Mouse (Mus musculus) kidney, adult 2 months (tissue): ENCODE measurements around the gene Rarb.

Experiments
- CTCF ChIP-seq: fragments of 200-500 bp; conservative IDR thresholded peaks from 2 replicates; pipeline ENCODE4 v1.5.1; 2011; ENCODE audit warnings: low read depth, mild to moderate bottlenecking, control low read depth, low read length, moderate library complexity, mixed read lengths; ENCODE audit not compliant: insufficient read depth, insufficient read length
- POLR2A ChIP-seq: fragments of 200-500 bp; IDR thresholded peaks from one replicate; pipeline ENCODE4 v1.6.1; 2011; ENCODE audit warnings: low read depth, low read length, control low read depth

DNA sequence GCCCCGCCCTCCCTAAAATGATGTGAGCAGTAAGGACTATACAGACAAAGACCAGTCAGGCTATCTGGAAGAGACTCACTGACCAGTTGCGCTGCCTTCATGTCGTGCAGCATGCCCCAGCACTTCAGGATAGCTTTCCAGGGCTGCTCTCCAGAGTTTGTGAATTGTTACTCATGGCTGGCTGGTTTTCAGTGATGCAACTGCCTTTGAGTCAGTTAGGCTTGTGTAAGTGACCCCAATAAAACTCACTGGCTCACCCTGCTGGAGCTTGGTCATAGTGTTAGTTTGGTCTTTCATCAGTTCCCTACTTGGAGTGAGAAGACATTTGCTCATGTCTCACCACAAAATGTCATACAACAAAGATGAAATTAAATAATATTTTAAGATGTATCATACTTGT, 292.8 kb downstream of the Rarb start:
- TF ChIP-seq POLR2A (no peak), CTCF (peak; percentile 27; the same call in 1 of the 2 replicates)
